Mouse (Mus musculus): ENCODE measurements around the gene Gm15217. TPM values are rescaled to one million over a fixed set of nuclear protein-coding genes. Genes with fewer than 3 reads are reported as not detected.

Gm15217 gene
- polyA plus RNA-seq, 1 experiment from 2014 or later = not detected

DNA sequence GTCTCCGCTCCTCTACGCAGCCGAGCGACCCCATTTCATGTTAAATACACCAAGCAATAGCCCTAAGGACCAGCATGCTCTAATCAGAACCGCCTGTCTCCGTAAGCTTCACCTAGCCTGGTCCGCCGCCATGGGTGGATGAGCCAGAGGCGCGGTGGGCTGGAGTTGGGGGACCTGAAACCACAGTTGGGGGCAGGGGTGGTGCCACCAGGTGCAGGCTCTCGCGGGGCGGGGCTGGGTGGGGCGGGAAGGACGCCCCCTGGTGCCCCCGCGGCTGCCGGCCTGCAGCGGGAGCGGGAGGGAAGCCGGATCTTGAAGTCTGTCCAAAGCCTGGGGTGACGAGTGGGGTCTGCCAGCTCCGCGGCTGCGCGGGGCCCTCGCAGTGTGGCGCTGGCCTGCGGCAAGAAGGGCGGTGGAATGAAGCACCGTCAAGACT is 1.1 kb downstream of the Gm15217 start:
- ATAC-seq (replicated peaks; ENCODE audit: low FRiP score) = no peak
- Histone ChIP-seq H3K9ac (ENCODE audit: low read depth, low read length) (0 out of 2 replicates have a peak overlapping the region, but pooled peaks have one; percentile 16), H3K4me2 (peak overlapping the region; percentile 67), H3K9me3 (ENCODE audit: control insufficient read depth, low read length) (no peaks in the 10 kb centered on the region), H3K36me3 (ENCODE audit: control insufficient read depth, insufficient read depth, low read length) (no peaks in the 10 kb centered on the region), H3K27ac (ENCODE audit: low read depth, low read length) (no peak overlapping the region), H3K27me3 (replicated peaks; ENCODE audit: control insufficient read depth, insufficient read depth, low read length) (peaks cover 28% of the 10 kb centered on the region), H3K4me3 (ENCODE audit: low read depth, low read length) (peak overlapping the region; percentile 36), H3K4me1 (replicated peaks; ENCODE audit: control insufficient read depth, insufficient read depth, low read length) (peaks cover 5% of the 10 kb centered on the region; the same call in 1 of the 2 replicates)
- no peak for DNase-seq (ENCODE audit: low spot score)
- 11% methylated on average over 31 of the region's 31 CpGs for WGBS

- DNase-seq (ENCODE audit: low spot score) = no peak
- WGBS = 58% methylated on average over 6 of the region's 6 CpGs
- Histone ChIP-seq H3K27me3 (replicated peaks; ENCODE audit: control insufficient read depth, insufficient read depth, low read length) (peaks cover 40% of the 10 kb centered on the region), H3K4me3 (ENCODE audit: low read depth, low read length) (no peak overlapping the region), H3K9ac (ENCODE audit: low read depth, low read length) (no peak overlapping the region), H3K4me1 (replicated peaks; ENCODE audit: control insufficient read depth, insufficient read depth, low read length) (peaks cover 11% of the 10 kb centered on the region), H3K9me3 (ENCODE audit: control insufficient read depth, low read length) (no peaks in the 10 kb centered on the region), H3K4me2 (no peak overlapping the region), H3K27ac (ENCODE audit: low read depth, low read length) (no peak overlapping the region), H3K36me3 (ENCODE audit: control insufficient read depth, insufficient read depth, low read length) (no peaks in the 10 kb centered on the region)
- no peak for ATAC-seq (replicated peaks; ENCODE audit: low FRiP score)
Observed at GRCm38 (mm10) chr14:46381457-46381856, 2.2 kb downstream of the Gm15217 start.

DNA sequence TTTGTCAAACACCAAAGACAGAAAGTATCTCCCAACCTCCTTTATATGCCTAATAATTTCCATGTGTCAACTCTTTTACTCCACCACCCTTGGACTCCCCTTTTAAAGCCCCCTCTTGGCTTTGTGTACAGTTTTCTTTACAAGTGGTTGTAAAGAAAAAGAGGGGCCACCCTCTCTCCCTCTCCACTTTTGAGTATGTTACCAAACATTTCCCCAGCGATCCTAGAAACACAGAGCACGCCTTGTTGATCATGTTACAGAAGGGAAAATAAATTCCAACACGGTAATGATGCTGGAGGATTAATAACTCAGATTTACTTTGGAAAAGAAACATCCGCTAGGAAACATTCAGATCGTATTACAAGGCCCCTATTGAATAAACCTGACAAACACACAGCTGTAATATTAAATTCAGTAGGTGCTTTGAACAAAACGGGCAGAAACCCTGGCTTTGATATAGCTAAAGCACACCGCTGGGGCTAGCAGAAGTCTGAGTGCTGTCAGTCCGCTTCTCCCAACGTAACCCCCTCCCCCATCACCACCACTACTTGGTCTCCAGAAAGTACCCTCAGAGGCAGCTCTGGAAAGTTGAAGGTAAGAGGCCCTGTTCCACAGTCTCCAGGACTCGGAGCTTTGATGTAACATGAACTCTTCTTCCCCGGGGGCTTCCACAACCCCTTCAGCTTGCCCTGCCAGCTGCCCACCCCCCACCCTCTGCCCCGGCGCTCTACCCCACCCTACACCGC is 5.9 kb downstream of the Gm15217 start:
- Histone ChIP-seq H3K27me3 (replicated peaks; ENCODE audit: control insufficient read depth, insufficient read depth, low read length) (peaks cover 72% of the 10 kb centered on the region), H3K9me3 (ENCODE audit: control insufficient read depth, low read length) (no peaks in the 10 kb centered on the region), H3K9ac (ENCODE audit: low read depth, low read length) (no peak overlapping the region), H3K4me1 (replicated peaks; ENCODE audit: control insufficient read depth, insufficient read depth, low read length) (peaks cover 14% of the 10 kb centered on the region), H3K36me3 (ENCODE audit: control insufficient read depth, insufficient read depth, low read length) (no peaks in the 10 kb centered on the region), H3K27ac (ENCODE audit: low read depth, low read length) (no peak overlapping the region), H3K4me2 (peak overlapping the region; percentile 83), H3K4me3 (ENCODE audit: low read depth, low read length) (peak overlapping the region; percentile 58)
- 30% methylated on average over 14 of the region's 14 CpGs for WGBS
- DNase-seq (ENCODE audit: low spot score) = no peak
- no peak for ATAC-seq (replicated peaks; ENCODE audit: low FRiP score)

- Histone ChIP-seq H3K4me2 (peak overlapping the region; percentile 83), H3K27ac (ENCODE audit: low read depth, low read length) (no peak overlapping the region), H3K4me3 (ENCODE audit: low read depth, low read length) (peak overlapping the region; percentile 58), H3K27me3 (replicated peaks; ENCODE audit: control insufficient read depth, insufficient read depth, low read length) (peaks cover 74% of the 10 kb centered on the region), H3K9me3 (ENCODE audit: control insufficient read depth, low read length) (no peaks in the 10 kb centered on the region), H3K36me3 (ENCODE audit: control insufficient read depth, insufficient read depth, low read length) (no peaks in the 10 kb centered on the region), H3K4me1 (replicated peaks; ENCODE audit: control insufficient read depth, insufficient read depth, low read length) (peaks cover 14% of the 10 kb centered on the region), H3K9ac (ENCODE audit: low read depth, low read length) (no peak overlapping the region)
- WGBS = 1% methylated on average over 39 of the region's 39 CpGs
- ATAC-seq (replicated peaks; ENCODE audit: low FRiP score) (no peak), DNase-seq (ENCODE audit: low spot score) (no peak)
Observed at GRCm38 (mm10) chr14:46385701-46386477, 6.7 kb downstream of the Gm15217 start.

DNA sequence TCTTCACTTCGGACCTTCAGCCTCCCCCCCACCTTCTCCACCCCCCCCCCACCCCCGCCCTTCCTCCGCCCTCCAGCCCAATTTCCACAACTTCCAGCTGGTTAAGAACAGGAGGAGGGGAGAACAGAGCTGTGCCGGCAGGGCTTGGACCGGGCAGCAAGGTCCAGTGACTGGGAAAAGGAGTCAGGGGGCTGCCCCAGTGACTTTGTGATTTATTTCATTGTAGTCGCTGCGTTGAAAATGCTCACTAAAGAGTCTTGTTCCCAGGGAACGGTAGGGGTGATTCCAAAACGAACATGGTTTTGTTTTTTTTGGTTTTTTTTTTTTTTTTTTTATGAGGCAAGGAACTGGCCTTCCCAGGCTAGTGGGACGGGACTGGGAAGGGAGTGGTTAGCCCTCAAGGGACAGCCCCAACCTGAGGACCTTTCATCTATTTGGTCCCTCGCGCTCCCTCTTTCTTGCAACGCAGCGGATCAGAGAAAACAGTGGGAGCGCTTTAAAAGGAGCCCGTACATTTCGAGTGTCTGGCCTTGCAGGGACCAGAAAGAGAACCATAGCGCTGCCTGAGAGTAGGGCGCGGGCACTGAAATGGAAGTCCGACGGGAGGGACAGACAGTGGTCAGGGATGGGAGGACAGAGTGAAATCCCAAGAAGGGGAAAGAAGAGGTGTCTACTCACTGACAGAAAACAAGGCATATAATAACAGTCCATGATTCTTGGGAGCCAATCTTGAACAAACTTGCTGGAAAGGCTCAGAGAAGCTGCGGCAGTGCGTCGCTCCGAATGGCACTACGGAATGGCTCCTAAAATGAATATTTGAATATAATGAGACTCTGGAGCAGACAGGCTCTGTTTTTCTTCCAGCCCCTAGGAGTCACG is 7.5 kb downstream of the Gm15217 start:
- 1% methylated on average over 28 of the region's 28 CpGs for WGBS
- H3K9ac ChIP-seq (ENCODE audit: low read depth, low read length) = no peak overlapping the region
- no peak for DNase-seq (ENCODE audit: low spot score)

GRCm38 (mm10) chr14:46387357-46387671 is 8.1 kb downstream of the Gm15217 start:
- peak overlapping the region; percentile 45; the same call in 1 of the 2 replicates for H3K27ac ChIP-seq (ENCODE audit: low read depth, low read length)
- no peaks in the 10 kb centered on the region for H3K36me3 ChIP-seq (ENCODE audit: control insufficient read depth, insufficient read depth, low read length)
- peaks cover 80% of the 10 kb centered on the region for H3K27me3 ChIP-seq (replicated peaks; ENCODE audit: control insufficient read depth, insufficient read depth, low read length)
- H3K4me3 ChIP-seq (ENCODE audit: low read depth, low read length) = peak overlapping the region; percentile 58
- H3K4me1 ChIP-seq (replicated peaks; ENCODE audit: control insufficient read depth, insufficient read depth, low read length) = peaks cover 14% of the 10 kb centered on the region
- WGBS = under 1% methylated on average over 27 of the region's 27 CpGs
- peak overlapping the region; percentile 83 for H3K4me2 ChIP-seq
- DNase-seq (ENCODE audit: low spot score) (peak; percentile 84), ATAC-seq (replicated peaks; ENCODE audit: low FRiP score) (peak; percentile 86)
- H3K9ac ChIP-seq (ENCODE audit: low read depth, low read length) = peak overlapping the region; percentile 16; the same call in 1 of the 2 replicates
- no peaks in the 10 kb centered on the region for H3K9me3 ChIP-seq (ENCODE audit: control insufficient read depth, low read length)

More for the DNA sequence above, 7.5 kb downstream of the Gm15217 start:
- Histone ChIP-seq H3K27me3 (replicated peaks; ENCODE audit: control insufficient read depth, insufficient read depth, low read length) (peaks cover 76% of the 10 kb centered on the region), H3K27ac (ENCODE audit: low read depth, low read length) (no peak overlapping the region), H3K36me3 (ENCODE audit: control insufficient read depth, insufficient read depth, low read length) (no peaks in the 10 kb centered on the region), H3K4me3 (ENCODE audit: low read depth, low read length) (peak overlapping the region; percentile 58), H3K4me1 (replicated peaks; ENCODE audit: control insufficient read depth, insufficient read depth, low read length) (peaks cover 14% of the 10 kb centered on the region), H3K4me2 (peak overlapping the region; percentile 83), H3K9me3 (ENCODE audit: control insufficient read depth, low read length) (no peaks in the 10 kb centered on the region)
- no peak for ATAC-seq (replicated peaks; ENCODE audit: low FRiP score)

DNA sequence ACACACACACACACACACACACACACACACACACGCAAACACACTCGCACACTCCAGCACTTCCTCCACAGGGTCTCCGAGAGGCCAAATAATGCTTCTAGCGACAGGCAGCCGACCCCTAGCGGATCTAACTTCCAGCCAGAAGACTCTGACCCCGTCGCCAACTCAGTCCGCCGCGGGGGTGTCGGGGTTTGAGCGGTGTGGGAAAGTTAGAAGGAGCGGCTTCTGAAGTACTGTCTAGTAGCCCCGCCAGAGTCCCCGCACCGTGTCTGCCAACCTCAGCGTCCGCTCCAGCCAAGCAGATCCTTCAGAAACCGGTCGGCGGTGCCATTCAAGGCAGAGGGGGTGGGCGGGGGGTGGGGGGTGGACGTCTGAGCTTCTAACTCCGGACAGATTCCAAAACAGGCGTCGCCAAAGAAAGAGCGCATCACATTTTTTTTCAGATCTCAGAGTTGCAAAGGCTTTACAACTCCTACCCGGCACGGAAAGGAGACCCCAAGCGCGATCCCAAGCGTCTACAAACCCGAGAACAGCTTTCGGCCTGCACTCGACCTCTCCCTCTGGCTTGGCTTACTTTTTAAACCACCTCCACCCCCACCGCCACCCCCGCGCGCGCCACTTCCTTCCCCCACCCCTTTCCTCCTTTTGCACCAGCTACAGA is 8.7 kb downstream of the Gm15217 start:
- Histone ChIP-seq H3K4me2 (peak overlapping the region; percentile 83), H3K36me3 (ENCODE audit: control insufficient read depth, insufficient read depth, low read length) (no peaks in the 10 kb centered on the region), H3K27me3 (replicated peaks; ENCODE audit: control insufficient read depth, insufficient read depth, low read length) (peaks cover 87% of the 10 kb centered on the region), H3K4me1 (replicated peaks; ENCODE audit: control insufficient read depth, insufficient read depth, low read length) (peaks cover 14% of the 10 kb centered on the region), H3K4me3 (ENCODE audit: low read depth, low read length) (peak overlapping the region; percentile 58), H3K9me3 (ENCODE audit: control insufficient read depth, low read length) (no peaks in the 10 kb centered on the region), H3K27ac (ENCODE audit: low read depth, low read length) (peak overlapping the region; percentile 45; the same call in 1 of the 2 replicates), H3K9ac (ENCODE audit: low read depth, low read length) (peak overlapping the region; percentile 16; the same call in 1 of the 2 replicates)
- peak; percentile 69 for DNase-seq (ENCODE audit: low spot score)
- WGBS = under 1% methylated on average over 40 of the region's 41 CpGs
- peak; percentile 16; the same call in 1 of the 2 replicates for ATAC-seq (replicated peaks; ENCODE audit: low FRiP score)

DNA sequence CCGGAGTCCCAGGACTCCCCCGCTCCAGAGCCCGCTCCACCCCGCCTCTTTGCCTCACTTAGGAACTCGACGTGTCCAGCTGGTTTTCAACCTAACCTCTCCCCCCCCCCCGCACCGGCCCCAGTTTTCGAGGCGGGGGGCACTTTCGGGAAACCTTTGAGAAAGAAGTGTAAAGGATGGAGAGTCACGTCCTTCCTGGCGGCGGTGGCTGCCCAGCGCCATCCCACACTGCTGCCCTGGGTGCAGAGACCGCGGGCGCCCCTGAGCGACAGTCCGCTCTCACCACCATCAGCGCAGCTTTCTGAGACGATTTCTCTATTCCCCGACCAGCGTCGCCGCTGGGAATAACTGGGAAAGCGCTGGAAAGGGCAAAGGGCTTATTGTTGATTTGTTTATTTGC is 9.4 kb downstream of the Gm15217 start:
- H3K27me3 ChIP-seq (replicated peaks; ENCODE audit: control insufficient read depth, insufficient read depth, low read length) = peaks cover 87% of the 10 kb centered on the region
- H3K4me1 ChIP-seq (replicated peaks; ENCODE audit: control insufficient read depth, insufficient read depth, low read length) = peaks cover 14% of the 10 kb centered on the region
- H3K4me2 ChIP-seq = peak overlapping the region; percentile 83
- H3K27ac ChIP-seq (ENCODE audit: low read depth, low read length) = no peak overlapping the region
- WGBS = 1% methylated on average over 27 of the region's 27 CpGs
- no peaks in the 10 kb centered on the region for H3K9me3 ChIP-seq (ENCODE audit: control insufficient read depth, low read length)
- ATAC-seq (replicated peaks; ENCODE audit: low FRiP score) (0 out of 2 replicates have a peak, but pooled peaks have one; percentile 25), DNase-seq (ENCODE audit: low spot score) (peak; percentile 58)
- H3K36me3 ChIP-seq (ENCODE audit: control insufficient read depth, insufficient read depth, low read length) = no peaks in the 10 kb centered on the region
- peak overlapping the region; percentile 58 for H3K4me3 ChIP-seq (ENCODE audit: low read depth, low read length)
- no peak overlapping the region for H3K9ac ChIP-seq (ENCODE audit: low read depth, low read length)

Measured in liver, embryonic 11.5 days (tissue).